Mouse (Mus musculus) hematopoietic stem cell, adult 5-6 weeks (primary cell): ENCODE measurements around the gene Snai3. TPM values are rescaled to one million over a fixed set of nuclear protein-coding genes. Genes with fewer than 3 reads are reported as not detected.

ENCODE experiments used
- ATAC-seq, 2 experiments: fragments of 125-278 bp in 1 of 2; replicated peaks in 1 of 2; 2 replicates each; pipeline ENCODE4 v1.8.0; 2016 to 2017; ENCODE audit warnings: inconsistent platforms in 2 of 2, mild to moderate bottlenecking in 2 of 2, moderate number of reproducible peaks in 2 of 2, low read depth in 1 of 2, moderate TSS enrichment in 1 of 2; ENCODE audit not compliant: low FRiP score in 2 of 2, poor library complexity in 2 of 2, severe bottlenecking in 2 of 2, insufficient read depth in 1 of 2, low TSS enrichment in 1 of 2
- total RNA-seq: library from RNA; stranded (forward); fragments of 172-1452, 232-1000 nt; gene quantifications from 2 replicates; pipeline ENCODE4 v1.2.3, GENCODE M21; 2017

Snai3 gene
- not detected in 2 replicates for total RNA-seq

- ATAC-seq, result peak; percentile 32 to 35; a peak in 3 of 4 replicates
Measured at GRCm38 (mm10) chr8:122460524-122461472, at the start of gene Snai3. Gene Snai3, minus strand, starts transcription at chr8:122460733.

DNA sequence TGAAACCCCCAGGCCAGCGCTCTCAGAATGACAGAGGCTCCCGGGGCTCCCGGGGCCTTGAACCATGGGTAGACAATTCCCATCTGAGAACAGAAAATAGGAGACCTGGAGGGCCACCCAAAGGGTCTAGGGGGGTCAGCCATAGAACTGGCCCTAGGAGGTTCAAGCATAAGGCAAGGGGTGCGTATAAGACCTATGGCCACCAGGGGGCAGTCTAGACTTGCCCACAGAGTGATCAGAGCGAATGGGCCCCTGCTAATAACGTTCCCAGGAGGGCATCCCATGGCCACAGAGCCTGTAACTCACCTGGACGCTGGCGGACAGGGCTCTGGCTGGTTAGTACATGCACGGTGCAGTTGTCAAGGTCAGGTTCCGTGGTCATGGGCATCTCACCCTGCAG lies 40.3 kb upstream of the Snai3 start:
- peak; percentile 79 to 81 for ATAC-seq

GRCm38 (mm10) chr8:122497912-122498311 lies 37.4 kb upstream of the Snai3 start:
- ATAC-seq, result peak; percentile 46 to 49; a peak in 3 of 4 replicates

GRCm38 (mm10) chr8:122497016-122497734 lies 36.6 kb upstream of the Snai3 start:
- 0 out of 4 replicates have a peak, but pooled peaks have one; percentile 5 to 18 for ATAC-seq

- ATAC-seq, result no peak
Measured at GRCm38 (mm10) chr8:122488387-122488786, 27.9 kb upstream of the Snai3 start.

DNA sequence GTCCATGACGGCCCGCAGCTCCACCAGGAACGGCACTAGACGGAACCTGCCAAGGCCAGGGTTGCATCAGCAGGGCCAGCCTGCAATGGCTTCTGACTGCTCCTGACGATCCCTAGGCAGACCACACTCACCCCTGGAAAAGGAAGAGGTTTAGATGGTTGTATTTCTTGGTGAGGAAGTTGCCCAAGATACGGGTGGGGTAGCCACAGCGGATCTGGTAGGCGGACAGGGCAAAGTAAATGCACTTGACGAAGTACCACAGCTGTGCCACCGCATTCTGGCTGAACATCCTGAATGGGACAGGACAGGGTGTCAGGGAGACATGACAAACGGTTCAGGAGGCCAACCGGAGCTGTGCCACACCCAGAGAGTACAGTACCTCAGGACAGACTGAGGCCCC lies 24.3 kb upstream of the Snai3 start:
- ATAC-seq, result peak in 1 of 2 experiments; percentile 29; a peak in 1 of 4 replicates

GRCm38 (mm10) chr8:122483877-122484276 lies 23.3 kb upstream of the Snai3 start:
- ATAC-seq, result no peak

DNA sequence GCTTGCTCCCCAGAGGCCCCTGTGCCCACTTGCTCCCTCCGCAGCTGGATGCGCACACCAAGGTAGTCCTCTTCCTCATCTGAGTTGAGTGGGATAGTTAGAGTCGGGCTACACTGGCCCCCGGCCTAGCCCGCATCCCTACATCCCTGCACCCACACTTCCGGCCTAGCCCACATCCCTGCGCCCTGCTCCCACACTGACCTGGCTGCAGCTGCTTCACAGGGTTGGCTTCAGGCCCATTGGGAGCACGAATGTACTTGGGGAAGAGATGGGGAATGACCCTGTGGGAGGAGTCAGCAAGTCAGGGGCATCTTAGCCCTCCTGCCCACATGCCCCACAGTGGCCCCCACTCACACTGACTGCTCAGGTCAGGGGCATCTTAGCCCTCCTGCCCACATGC lies 21.9 kb upstream of the Snai3 start:
- ATAC-seq, result no peak

- ATAC-seq, result peak; percentile 40 to 50; a peak in 3 of 4 replicates
Measured at GRCm38 (mm10) chr8:122475580-122476320, 15.2 kb upstream of the Snai3 start, which contains the start of the genes Rnf166 and Ctu2. Gene Rnf166, minus strand, starts transcription at chr8:122476064. Gene Ctu2, plus strand, starts transcription at chr8:122476143.

GRCm38 (mm10) chr8:122474951-122475560 lies 14.5 kb upstream of the Snai3 start:
- ATAC-seq, result no peak

DNA sequence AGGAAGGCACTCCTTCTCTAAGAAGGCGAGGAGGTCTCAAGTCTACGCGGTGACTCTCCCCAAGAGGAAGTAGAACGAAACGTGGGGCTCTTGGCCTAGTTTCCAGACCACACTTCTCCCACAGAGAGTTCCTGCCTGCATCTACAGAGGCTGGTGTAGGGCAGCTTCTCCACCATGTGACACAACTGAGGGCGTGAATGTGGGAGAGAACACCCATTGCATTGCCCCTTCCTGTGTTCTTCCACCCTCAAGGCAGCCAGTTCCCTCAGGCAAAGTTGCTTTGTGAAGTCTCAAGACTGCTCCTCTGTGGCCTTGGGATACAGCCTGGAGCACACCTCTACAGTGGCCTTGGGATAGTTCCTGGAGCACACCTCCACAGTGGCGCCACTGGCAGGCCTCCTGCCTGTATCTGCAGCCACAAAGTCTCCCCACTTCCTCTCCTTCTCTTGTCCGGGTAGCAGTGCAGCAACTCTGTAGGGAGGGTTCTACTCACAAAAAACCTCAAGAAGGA lies 13.4 kb upstream of the Snai3 start:
- ATAC-seq, result peak; percentile 76 to 78

- peak in 1 of 2 experiments; percentile 11; a peak in 1 of 4 replicates for ATAC-seq
Measured at GRCm38 (mm10) chr8:122470691-122471090, 10.2 kb upstream of the Snai3 start.

DNA sequence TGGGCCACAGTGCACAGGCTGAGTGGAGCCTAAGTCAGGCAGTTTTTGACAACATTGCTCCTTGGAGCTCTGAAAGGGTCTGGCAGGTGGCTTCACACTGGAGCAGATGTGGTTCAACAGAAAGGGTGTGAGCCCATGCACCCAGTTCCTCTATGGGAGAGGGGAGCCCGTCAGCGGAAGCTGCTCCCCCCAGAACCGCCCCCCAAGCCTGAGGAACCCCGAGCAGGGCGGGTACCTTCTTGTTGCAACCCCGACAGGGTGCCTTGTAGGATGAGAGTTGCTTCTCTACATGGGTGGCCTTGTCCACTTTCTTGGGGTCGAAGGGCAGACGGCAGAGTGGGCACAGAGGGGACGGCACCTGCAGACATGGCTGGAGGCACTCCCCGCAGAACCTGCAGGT lies 9.4 kb upstream of the Snai3 start:
- ATAC-seq, result no peak

GRCm38 (mm10) chr8:122469407-122469806 lies 8.9 kb upstream of the Snai3 start:
- no peak for ATAC-seq

DNA sequence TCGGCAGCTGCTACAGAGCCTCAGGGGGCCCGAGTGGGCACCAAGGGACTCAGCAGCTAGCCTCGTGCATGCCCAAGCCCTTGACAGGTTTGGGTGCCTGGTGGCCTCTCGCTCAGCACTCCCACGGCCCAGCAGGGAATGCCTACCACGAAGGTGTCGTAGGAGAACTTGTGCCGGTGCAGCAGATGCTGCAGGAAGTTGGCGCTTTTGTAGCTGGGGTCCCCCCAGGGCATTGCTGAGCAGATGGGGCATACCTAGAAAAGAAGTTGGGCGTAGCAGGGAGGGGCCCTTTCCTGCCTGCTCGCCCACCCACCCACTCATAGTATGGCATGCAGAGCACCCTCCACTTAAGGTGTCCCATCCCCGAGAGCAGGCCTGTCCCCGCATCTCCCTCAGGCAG lies 7.3 kb upstream of the Snai3 start:
- ATAC-seq, result no peak

DNA sequence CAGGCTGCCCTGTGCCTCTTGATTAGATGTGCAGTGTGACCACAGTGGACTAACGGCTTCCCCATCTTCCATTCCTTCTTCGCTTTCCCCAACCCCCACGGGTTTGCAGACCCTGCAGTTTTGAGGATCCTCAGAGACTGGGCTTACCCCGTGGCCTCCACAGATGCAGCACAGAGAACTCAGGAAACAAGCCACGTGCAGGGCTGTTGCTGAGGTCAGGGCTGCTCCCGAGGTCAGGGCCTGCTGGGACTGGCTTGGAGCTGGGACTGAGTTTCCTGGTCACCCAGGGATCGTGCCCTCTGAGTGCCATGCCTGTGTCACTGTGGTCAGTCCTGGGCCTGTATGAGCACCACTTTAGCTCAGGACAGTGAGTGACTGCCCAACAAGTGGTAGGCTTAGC lies 4.5 kb upstream of the Snai3 start:
- no peak for ATAC-seq
